Mouse (Mus musculus) megakaryocyte-erythroid progenitor cell, adult 5 weeks (primary cell): ENCODE measurements around the gene Cript. TPM values are rescaled to one million over a fixed set of nuclear protein-coding genes. Genes with fewer than 3 reads are reported as not detected.

Source experiments
- polyA plus RNA-seq: library from polyadenylated mRNA; stranded (reverse); fragments of >175 nt; gene quantifications from 2 replicates; pipeline ENCODE4 v1.2.3, GENCODE M21; 2012

Cript gene
- 1.6 and 3.8 TPM in 2 replicates for polyA plus RNA-seq

DNA sequence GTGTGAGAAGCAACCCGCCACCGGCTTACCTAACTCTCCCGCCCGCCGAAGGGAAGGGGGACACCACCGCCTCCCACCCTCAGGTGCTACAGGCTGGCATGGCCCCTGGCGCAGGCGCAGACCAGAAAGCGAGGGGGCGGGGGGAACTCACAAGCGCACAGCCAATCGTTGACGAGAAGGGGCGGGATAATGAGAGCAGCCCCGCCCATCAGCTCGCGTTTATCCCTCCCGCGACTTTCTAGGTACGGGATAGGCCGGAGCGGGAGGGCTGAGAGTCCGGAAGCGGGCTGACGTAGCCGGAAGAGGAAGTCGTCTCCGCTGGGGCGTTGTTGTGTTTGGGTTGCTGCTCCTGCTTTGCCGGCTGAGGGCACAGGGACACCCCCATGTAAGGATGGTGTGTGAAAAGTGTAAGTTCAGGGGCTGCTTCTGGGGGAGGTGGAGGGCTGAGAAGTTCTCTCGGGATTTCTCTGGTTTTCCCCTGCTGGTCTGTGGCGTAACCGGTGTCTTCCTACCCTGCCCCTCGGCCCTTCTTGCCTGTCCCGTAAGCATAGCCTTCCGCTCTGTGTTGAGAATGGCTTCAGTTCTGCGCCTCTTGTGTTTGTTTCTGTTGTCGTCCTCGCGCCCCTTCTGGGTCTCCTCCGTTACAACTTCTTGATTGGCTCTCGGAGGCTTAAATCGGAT is at the start of gene Cript, which contains the start of gene Pigf:
Gene Cript, plus strand, starts transcription at position 282 of the 681 bp plus-strand sequence.
Gene Pigf, minus strand, starts transcription at position 138 of the 681 bp plus-strand sequence.

Other genes with a start within 250 kb of the Cript start
- not detected in 2 replicates for gene Tmem247, start 108.2 kb upstream of the Cript start, polyA plus RNA-seq
- not detected in 2 replicates for gene Atp6v1e2, start 77.7 kb upstream of the Cript start, polyA plus RNA-seq
- 4.5 and 4.8 TPM in 2 replicates for gene Rhoq, start 62.5 kb upstream of the Cript start, polyA plus RNA-seq
- gene Pigf, start 144 bp upstream of the Cript start, polyA plus RNA-seq, result 2.2 and 2.5 TPM in 2 replicates
- gene Socs5, start 82.1 kb downstream of the Cript start, polyA plus RNA-seq, result 4.9 and 7.0 TPM in 2 replicates
- gene Mcfd2, start 240.4 kb downstream of the Cript start, polyA plus RNA-seq, result 22.8 and 30.7 TPM in 2 replicates